ENCODE assay signal across 12 mouse cellular contexts in genomic region chr13:54079782-54080759, GRCm38 (mm10). TPM values are rescaled to one million over a fixed set of nuclear protein-coding genes. Genes with fewer than 3 reads are reported as not detected.
A peak's percentile ranks its signal among the peaks of the same experiment; 100 is the strongest.
DNase-seq lines count a peak whose midpoint lies in the region; ATAC-seq and TF ChIP-seq lines count a peak whose summit lies in the region.
"Had no signal": no experiment of that assay in that cellular context is flagged by ENCODE, and none has a peak within 500 bp of the region (broad histone marks: within the 10 kb centered on the region; RNA-seq: fewer than 3 reads in every experiment).

No protein-coding gene starts in this region.

- H3K4me2 ChIP-seq in forebrain, postnatal 0 days (ENCODE audit: low read depth): no peak overlapping the region
- H3K4me2 ChIP-seq in forebrain, embryonic 15.5 days (replicated peaks): no peak overlapping the region
- H3K4me2 ChIP-seq in stomach, embryonic 14.5 days (replicated peaks; ENCODE audit: low read depth, low read length): no peak overlapping the region
- H3K4me2 ChIP-seq: hindbrain, embryonic 15.5 days; limb, embryonic 15.5 days; midbrain, embryonic 15.5 days had no signal

- DNase-seq in forebrain, postnatal 0 days: no peak
- peak; percentile 80 for DNase-seq in liver, adult 2 months (ENCODE audit: extremely low read depth, low read depth, low spot score)
- no peak for DNase-seq in liver
- peak; percentile 50 to 51 for DNase-seq in kidney, adult 8-10 months
- no peak for DNase-seq in spleen, postnatal 14 days (ENCODE audit: low spot score in 2 of 2)
- DNase-seq in cerebellum, adult 9-11 months: no peak
- DNase-seq: cerebellum, adult 11 months had no signal

- H3K27ac ChIP-seq in forebrain, postnatal 0 days (ENCODE audit: low read depth, low read length): no peak overlapping the region
- H3K27ac ChIP-seq in forebrain, embryonic 15.5 days (replicated peaks): no peak overlapping the region
- H3K27ac ChIP-seq in liver, adult 2 months (replicated peaks; ENCODE audit: insufficient read depth, low read depth, low read length): peak overlapping the region; percentile 86
- peak overlapping the region; percentile 48; the same call in 1 of the 2 replicates for H3K27ac ChIP-seq in stomach, embryonic 14.5 days (ENCODE audit: low read length)
- H3K27ac ChIP-seq: hindbrain, embryonic 15.5 days; limb, embryonic 15.5 days; midbrain, embryonic 15.5 days had no signal

- TF ChIP-seq POLR2A in liver, adult 2 months (IDR thresholded peaks at IDR 0.05; ENCODE audit: extremely low read depth, insufficient read depth, low read length): no peak

- no peaks in the 10 kb centered on the region for H3K27me3 ChIP-seq in forebrain, postnatal 0 days (ENCODE audit: insufficient read depth, low read length)
- H3K27me3 ChIP-seq in forebrain, embryonic 15.5 days: no peaks in the 10 kb centered on the region
- no peaks in the 10 kb centered on the region for H3K27me3 ChIP-seq in liver, adult 2 months (ENCODE audit: control insufficient read depth, insufficient read depth, low read length)
- no peaks in the 10 kb centered on the region for H3K27me3 ChIP-seq in stomach, embryonic 14.5 days (ENCODE audit: control insufficient read depth, insufficient read depth, low read length)
- H3K27me3 ChIP-seq: hindbrain, embryonic 15.5 days; limb, embryonic 15.5 days; midbrain, embryonic 15.5 days had no signal

- H3K4me1 ChIP-seq in forebrain, postnatal 0 days (ENCODE audit: insufficient read depth): no peaks in the 10 kb centered on the region
- no peaks in the 10 kb centered on the region for H3K4me1 ChIP-seq in forebrain, embryonic 15.5 days
- H3K4me1 ChIP-seq in liver, adult 2 months (ENCODE audit: control insufficient read depth, insufficient read depth, low read length): peaks cover 43% of the 10 kb centered on the region
- H3K4me1 ChIP-seq in stomach, embryonic 14.5 days (ENCODE audit: control insufficient read depth, insufficient read depth, low read length): peaks cover 10% of the 10 kb centered on the region; the same call in 1 of the 2 replicates

- H3K4me3 ChIP-seq in forebrain, postnatal 0 days (ENCODE audit: low read depth, low read length): no peak overlapping the region
- no peak overlapping the region for H3K4me3 ChIP-seq in forebrain, embryonic 15.5 days
- 0 out of 2 replicates have a peak overlapping the region, but pooled peaks have one; percentile 17 for H3K4me3 ChIP-seq in liver, adult 2 months (ENCODE audit: insufficient read depth, low read depth, low read length)
- H3K4me3 ChIP-seq in stomach, embryonic 14.5 days (ENCODE audit: low read depth, low read length): no peak overlapping the region
- H3K4me3 ChIP-seq: hindbrain, embryonic 15.5 days; limb, embryonic 15.5 days; midbrain, embryonic 15.5 days had no signal

- WGBS in forebrain, postnatal 0 days: 72% methylated on average over 12 of the region's 12 CpGs
- WGBS in forebrain, embryonic 15.5 days: 75% methylated on average over 12 of the region's 12 CpGs
- 35% methylated on average over 12 of the region's 12 CpGs for WGBS in liver, adult 2 months
- 63% methylated on average over 12 of the region's 12 CpGs for WGBS in stomach, embryonic 14.5 days

- peak; percentile 61 for ATAC-seq in forebrain, postnatal 0 days
- ATAC-seq in forebrain, embryonic 15.5 days (replicated peaks): no peak
- ATAC-seq in stomach, embryonic 14.5 days (ENCODE audit: insufficient number of reproducible peaks, insufficient read depth, low FRiP score, low read depth): peak; percentile 28; the same call in 1 of the 2 replicates
- ATAC-seq: midbrain, embryonic 15.5 days had no signal

- peaks cover 23% of the 10 kb centered on the region; the same call in 1 of the 2 replicates for H3K79me2 ChIP-seq in liver, adult 2 months (ENCODE audit: control insufficient read depth, insufficient read depth, low read length)

- H3K36me3 ChIP-seq in forebrain, postnatal 0 days (ENCODE audit: insufficient read depth): peaks cover under 1% of the 10 kb centered on the region; the same call in 1 of the 2 replicates
- no peaks in the 10 kb centered on the region for H3K36me3 ChIP-seq in forebrain, embryonic 15.5 days
- H3K36me3 ChIP-seq in liver, adult 2 months (ENCODE audit: control insufficient read depth, insufficient read depth, low read length): peaks cover 2% of the 10 kb centered on the region; the same call in 1 of the 2 replicates
- H3K36me3 ChIP-seq in stomach, embryonic 14.5 days (ENCODE audit: control insufficient read depth, insufficient read depth, low read length): 0 out of 2 replicates have a peak, but pooled peaks cover 5% of the 10 kb centered on the region
- H3K36me3 ChIP-seq: hindbrain, embryonic 15.5 days; limb, embryonic 15.5 days; midbrain, embryonic 15.5 days had no signal

- H3K9ac ChIP-seq in forebrain, postnatal 0 days: no peak overlapping the region
- no peak overlapping the region for H3K9ac ChIP-seq in forebrain, embryonic 15.5 days (replicated peaks)
- H3K9ac ChIP-seq in liver, adult 2 months (ENCODE audit: low read depth, low read length): peak overlapping the region; percentile 18; the same call in 1 of the 2 replicates
- H3K9ac ChIP-seq in stomach, embryonic 14.5 days (replicated peaks; ENCODE audit: low read depth, low read length): no peak overlapping the region
- H3K9ac ChIP-seq: hindbrain, embryonic 15.5 days; limb, embryonic 15.5 days; midbrain, embryonic 15.5 days had no signal

- no peaks in the 10 kb centered on the region for H3K9me3 ChIP-seq in forebrain, postnatal 0 days (ENCODE audit: low read length)
- no peaks in the 10 kb centered on the region for H3K9me3 ChIP-seq in forebrain, embryonic 15.5 days
- no peaks in the 10 kb centered on the region for H3K9me3 ChIP-seq in stomach, embryonic 14.5 days (ENCODE audit: control insufficient read depth, low read depth, low read length)
- H3K9me3 ChIP-seq: hindbrain, embryonic 15.5 days; limb, embryonic 15.5 days; midbrain, embryonic 15.5 days had no signal

- no peak for TF ChIP-seq CTCF in forebrain, postnatal 0 days (IDR thresholded peaks at IDR 0.05; ENCODE audit: low read depth)
- TF ChIP-seq CTCF in liver, adult 2 months (IDR thresholded peaks at IDR 0.05; ENCODE audit: low read depth, low read length): no peak

RNA-seq across cellular contexts. Expression of gene Sfxn1, which starts 8.4 kb away (rescaled TPM):
- total RNA-seq in forebrain, postnatal 0 days (2014; rRNA removed): 83.8 and 102 TPM in 2 replicates
- 102 and 116 TPM in 2 replicates for polyA plus RNA-seq in forebrain, postnatal 0 days (2015; fragmentation: Nextera tagmentation; extraction: Ambion mirVana)
- 80.1 and 81.9 TPM in 2 replicates for polyA plus RNA-seq in forebrain, embryonic 15.5 days (2015; fragmentation: Nextera tagmentation; extraction: Ambion mirVana)
- 63.2 and 77.3 TPM in 2 replicates for total RNA-seq in liver, adult 2 months (2014; rRNA removed)
- polyA plus RNA-seq in liver, adult 2 months (2012; rRNA removed): 26.2 and 38.2 TPM in 2 replicates
- 67.0 and 74.9 TPM in 2 replicates for polyA plus RNA-seq in stomach, embryonic 14.5 days (2014; fragmentation: Nextera tagmentation; extraction: Ambion mirVana)

RNA-seq across cellular contexts. Expression of gene Drd1, which starts 24.6 kb away (rescaled TPM):
- total RNA-seq in forebrain, postnatal 0 days (2014; rRNA removed): 9.8 and 19.7 TPM in 2 replicates
- 6.6 and 7.6 TPM in 2 replicates for polyA plus RNA-seq in forebrain, postnatal 0 days (2015; fragmentation: Nextera tagmentation; extraction: Ambion mirVana)
- 10.1 and 12.3 TPM in 2 replicates for polyA plus RNA-seq in forebrain, embryonic 15.5 days (2015; fragmentation: Nextera tagmentation; extraction: Ambion mirVana)
- not detected in 2 replicates for total RNA-seq in liver, adult 2 months (2014; rRNA removed)
- polyA plus RNA-seq in liver, adult 2 months (2012; rRNA removed): not detected in 2 replicates
- polyA plus RNA-seq in stomach, embryonic 14.5 days (2014; fragmentation: Nextera tagmentation; extraction: Ambion mirVana): 0.16 and 0.25 TPM in 2 replicates

Comparison
In these comparisons a context has a peak if more than half of its experiments do, and no peak if none do; other contexts are left out.
1. DNase-seq: peak in liver, adult 2 months (single experiment) and kidney, adult 8-10 months (2 of 2); none in forebrain, postnatal 0 days (single experiment), liver (single experiment), spleen, postnatal 14 days (0 of 2) and cerebellum, adult 9-11 months (single experiment).
2. H3K27ac ChIP-seq: peak in liver, adult 2 months (single experiment) and stomach, embryonic 14.5 days (single experiment); none in forebrain, postnatal 0 days (single experiment) and forebrain, embryonic 15.5 days (single experiment).